Mouse (Mus musculus): ENCODE measurements at regions not wholly inside any gene's neighbourhood (a gene's known extent, or its start where the extent isn't known, plus 50 kb on each side); places are given as distances from the start of the nearest gene placed in this dataset.

DNA sequence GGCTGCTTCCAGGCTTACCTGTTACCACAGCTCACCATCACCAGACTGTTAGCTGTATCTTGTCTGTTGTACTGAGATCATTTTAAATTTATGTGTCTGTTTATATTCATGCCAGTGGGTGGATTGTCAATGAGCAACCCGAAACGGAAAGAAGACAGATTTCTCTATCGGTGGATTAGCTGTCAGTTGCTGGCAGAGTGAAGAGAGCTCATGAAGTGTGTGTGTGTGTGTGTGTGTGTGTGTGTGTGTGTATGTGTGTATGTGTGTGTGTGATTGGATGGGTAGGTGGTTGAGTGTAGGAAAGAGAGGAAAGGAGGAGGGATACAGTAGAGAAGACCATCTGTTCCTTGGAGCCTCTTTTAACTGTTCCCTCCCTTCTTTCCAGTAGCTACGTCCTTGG is 223.3 kb upstream of the Gm10131 start:
- no peak for ATAC-seq (replicated peaks; ENCODE audit: extremely low read depth, insufficient read depth, low FRiP score)
- WGBS, result 78% methylated on average over 4 of the region's 4 CpGs
- Histone ChIP-seq H3K4me3 (ENCODE audit: low read length) (no peak overlapping the region), H3K9me3 (replicated peaks; ENCODE audit: control insufficient read depth, low read length) (no peaks in the 10 kb centered on the region), H3K27ac (ENCODE audit: low read length) (no peak overlapping the region), H3K9ac (ENCODE audit: low read length) (no peak overlapping the region), H3K4me1 (ENCODE audit: control insufficient read depth, insufficient read depth, low read length) (no peaks in the 10 kb centered on the region), H3K27me3 (ENCODE audit: control insufficient read depth, insufficient read depth, low read length) (no peaks in the 10 kb centered on the region), H3K4me2 (ENCODE audit: low read depth, low read length) (no peak overlapping the region), H3K36me3 (ENCODE audit: control insufficient read depth, insufficient read depth) (no peaks in the 10 kb centered on the region)

DNA sequence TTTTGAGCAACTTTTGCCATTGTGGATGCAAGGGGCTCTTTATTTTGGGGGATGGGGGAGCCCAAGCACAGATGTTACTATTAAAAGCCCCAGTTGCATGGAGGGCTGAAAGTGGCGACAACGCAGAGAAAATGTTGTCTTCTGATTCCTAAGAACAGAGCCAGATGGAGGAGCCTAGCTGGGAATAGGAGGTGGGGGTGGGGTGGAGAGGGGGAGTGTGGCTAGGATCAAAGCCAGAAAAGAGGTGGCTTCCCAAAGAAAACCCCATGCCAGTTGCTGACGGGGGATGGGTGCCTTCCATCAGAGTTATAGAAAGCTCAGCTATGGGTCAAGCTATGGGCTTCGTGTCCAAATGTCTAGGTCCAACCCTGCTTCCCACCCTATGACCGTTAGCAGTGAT is 220.1 kb upstream of the Gm10131 start:
- no peak overlapping the region for H3K4me3 ChIP-seq (ENCODE audit: low read length)
- H3K36me3 ChIP-seq (ENCODE audit: control insufficient read depth, insufficient read depth), result no peaks in the 10 kb centered on the region
- H3K4me2 ChIP-seq (ENCODE audit: low read depth, low read length), result no peak overlapping the region
- 43% methylated on average over 5 of the region's 5 CpGs for WGBS
- H3K27me3 ChIP-seq (ENCODE audit: control insufficient read depth, insufficient read depth, low read length), result no peaks in the 10 kb centered on the region; the same call in 1 of the 2 replicates
- H3K27ac ChIP-seq (ENCODE audit: low read length), result no peak overlapping the region
- no peak for ATAC-seq (replicated peaks; ENCODE audit: extremely low read depth, insufficient read depth, low FRiP score)
- no peak overlapping the region for H3K9ac ChIP-seq (ENCODE audit: low read length)
- no peaks in the 10 kb centered on the region for H3K9me3 ChIP-seq (replicated peaks; ENCODE audit: control insufficient read depth, low read length)
- no peaks in the 10 kb centered on the region for H3K4me1 ChIP-seq (ENCODE audit: control insufficient read depth, insufficient read depth, low read length)

- Histone ChIP-seq H3K4me2 (ENCODE audit: low read depth, low read length) (peak overlapping the region; percentile 59), H3K4me3 (ENCODE audit: low read length) (no peak overlapping the region), H3K9me3 (replicated peaks; ENCODE audit: control insufficient read depth, low read length) (no peaks in the 10 kb centered on the region), H3K27me3 (ENCODE audit: control insufficient read depth, insufficient read depth, low read length) (peaks cover 9% of the 10 kb centered on the region; the same call in 1 of the 2 replicates), H3K27ac (ENCODE audit: low read length) (no peak overlapping the region), H3K9ac (ENCODE audit: low read length) (no peak overlapping the region), H3K36me3 (ENCODE audit: control insufficient read depth, insufficient read depth) (no peaks in the 10 kb centered on the region), H3K4me1 (ENCODE audit: control insufficient read depth, insufficient read depth, low read length) (peaks cover 8% of the 10 kb centered on the region)
- no peak for ATAC-seq (replicated peaks; ENCODE audit: extremely low read depth, insufficient read depth, low FRiP score)
- 13% methylated on average over 15 of the region's 15 CpGs for WGBS
Measured at GRCm38 (mm10) chr8:34326614-34326965, 215.1 kb upstream of the Gm10131 start.

DNA sequence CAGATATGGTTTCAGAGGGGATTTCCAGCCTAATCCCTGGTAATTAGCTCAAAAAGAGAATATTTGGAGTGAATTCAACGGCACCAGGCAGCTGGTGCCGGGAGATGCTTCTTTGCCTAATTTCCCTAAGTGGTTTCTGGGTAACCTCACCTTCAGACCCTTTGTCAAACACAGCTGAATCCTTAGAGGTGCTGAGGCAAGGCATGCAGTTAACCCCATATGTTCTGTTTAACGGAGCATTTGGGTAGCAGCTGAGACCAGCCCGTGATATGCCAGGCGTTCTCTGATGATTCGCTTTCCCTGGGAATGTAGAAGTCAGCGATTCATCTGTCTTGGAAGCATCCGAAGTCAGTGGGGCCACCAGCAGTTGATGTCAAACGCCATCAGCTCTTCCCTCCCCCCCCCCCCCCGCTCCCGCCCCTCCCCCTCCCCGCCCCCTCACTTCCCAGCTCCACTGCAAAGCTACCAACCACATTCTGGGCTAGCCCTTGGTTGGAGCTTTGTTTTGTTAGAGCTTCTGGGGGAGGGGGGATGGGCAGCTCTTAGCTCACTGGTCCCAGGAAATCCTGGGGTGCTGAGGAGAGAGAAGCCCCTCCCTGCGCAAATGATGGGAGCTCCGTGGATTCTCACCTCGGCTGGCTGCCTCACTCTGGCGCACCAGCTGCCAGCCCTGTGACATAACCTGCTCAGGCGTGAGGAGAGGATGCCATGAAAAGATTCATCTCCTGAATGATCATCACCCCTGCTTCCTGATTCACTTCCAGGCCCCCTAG is 214.5 kb upstream of the Gm10131 start:
- peak overlapping the region; percentile 21; the same call in 1 of the 2 replicates for H3K4me3 ChIP-seq (ENCODE audit: low read length)
- H3K4me1 ChIP-seq (ENCODE audit: control insufficient read depth, insufficient read depth, low read length), result peaks cover 8% of the 10 kb centered on the region
- 5% methylated on average over 14 of the region's 17 CpGs for WGBS
- no peaks in the 10 kb centered on the region for H3K36me3 ChIP-seq (ENCODE audit: control insufficient read depth, insufficient read depth)
- ATAC-seq (replicated peaks; ENCODE audit: extremely low read depth, insufficient read depth, low FRiP score), result no peak
- H3K9me3 ChIP-seq (replicated peaks; ENCODE audit: control insufficient read depth, low read length), result no peaks in the 10 kb centered on the region
- peaks cover 9% of the 10 kb centered on the region; the same call in 1 of the 2 replicates for H3K27me3 ChIP-seq (ENCODE audit: control insufficient read depth, insufficient read depth, low read length)
- no peak overlapping the region for H3K27ac ChIP-seq (ENCODE audit: low read length)
- H3K4me2 ChIP-seq (ENCODE audit: low read depth, low read length), result peak overlapping the region; percentile 59
- H3K9ac ChIP-seq (ENCODE audit: low read length), result no peak overlapping the region

- Histone ChIP-seq H3K9me3 (replicated peaks; ENCODE audit: control insufficient read depth, low read length) (no peaks in the 10 kb centered on the region), H3K27ac (ENCODE audit: low read length) (no peak overlapping the region), H3K4me3 (ENCODE audit: low read length) (no peak overlapping the region), H3K9ac (ENCODE audit: low read length) (no peak overlapping the region), H3K4me2 (ENCODE audit: low read depth, low read length) (no peak overlapping the region), H3K4me1 (ENCODE audit: control insufficient read depth, insufficient read depth, low read length) (no peaks in the 10 kb centered on the region), H3K36me3 (ENCODE audit: control insufficient read depth, insufficient read depth) (no peaks in the 10 kb centered on the region), H3K27me3 (ENCODE audit: control insufficient read depth, insufficient read depth, low read length) (peaks cover 4% of the 10 kb centered on the region; the same call in 1 of the 2 replicates)
- WGBS, result 63% methylated on average over 6 of the region's 6 CpGs
- no peak for ATAC-seq (replicated peaks; ENCODE audit: extremely low read depth, insufficient read depth, low FRiP score)
Measured at GRCm38 (mm10) chr8:34320158-34320587, 208.6 kb upstream of the Gm10131 start.

- Histone ChIP-seq H3K9ac (ENCODE audit: low read length) (no peak overlapping the region), H3K27ac (ENCODE audit: low read length) (no peak overlapping the region), H3K4me2 (ENCODE audit: low read depth, low read length) (no peak overlapping the region), H3K9me3 (replicated peaks; ENCODE audit: control insufficient read depth, low read length) (no peaks in the 10 kb centered on the region), H3K4me1 (ENCODE audit: control insufficient read depth, insufficient read depth, low read length) (no peaks in the 10 kb centered on the region), H3K27me3 (ENCODE audit: control insufficient read depth, insufficient read depth, low read length) (no peaks in the 10 kb centered on the region), H3K4me3 (ENCODE audit: low read length) (no peak overlapping the region), H3K36me3 (ENCODE audit: control insufficient read depth, insufficient read depth) (no peaks in the 10 kb centered on the region)
- ATAC-seq (replicated peaks; ENCODE audit: extremely low read depth, insufficient read depth, low FRiP score), result no peak
- WGBS, result 85% methylated on average over 5 of the region's 5 CpGs
Measured at GRCm38 (mm10) chr8:34319719-34320118, 208.2 kb upstream of the Gm10131 start.

DNA sequence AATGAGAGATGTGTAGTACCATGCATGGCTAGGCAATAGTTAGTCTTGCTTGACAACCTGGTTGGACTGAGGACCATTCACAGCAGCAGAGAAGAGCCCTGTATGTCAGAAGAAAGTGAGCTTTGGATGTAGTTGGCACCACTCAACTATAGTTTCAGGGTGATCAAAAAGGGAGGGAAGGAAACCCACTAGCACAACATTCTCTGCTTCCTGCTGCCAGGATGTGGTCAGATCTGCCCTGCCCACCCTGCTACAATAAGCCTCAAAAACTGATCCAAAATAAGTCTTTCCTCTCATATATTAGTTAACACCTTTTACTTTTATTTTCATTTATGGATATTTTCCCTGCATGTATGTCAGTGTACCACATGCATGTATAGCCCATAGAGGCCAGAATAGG is 203.7 kb upstream of the Gm10131 start:
- Histone ChIP-seq H3K4me3 (ENCODE audit: low read length) (no peak overlapping the region), H3K4me2 (ENCODE audit: low read depth, low read length) (no peak overlapping the region), H3K9me3 (replicated peaks; ENCODE audit: control insufficient read depth, low read length) (no peaks in the 10 kb centered on the region), H3K9ac (ENCODE audit: low read length) (no peak overlapping the region), H3K27me3 (ENCODE audit: control insufficient read depth, insufficient read depth, low read length) (no peaks in the 10 kb centered on the region), H3K27ac (ENCODE audit: low read length) (no peak overlapping the region), H3K4me1 (ENCODE audit: control insufficient read depth, insufficient read depth, low read length) (no peaks in the 10 kb centered on the region), H3K36me3 (ENCODE audit: control insufficient read depth, insufficient read depth) (no peaks in the 10 kb centered on the region)
- no peak for ATAC-seq (replicated peaks; ENCODE audit: extremely low read depth, insufficient read depth, low FRiP score)

- 52% methylated on average over 7 of the region's 7 CpGs for WGBS
- no peak for ATAC-seq (replicated peaks; ENCODE audit: extremely low read depth, insufficient read depth, low FRiP score)
- H3K9ac ChIP-seq (ENCODE audit: low read length), result no peak overlapping the region
- no peaks in the 10 kb centered on the region for H3K36me3 ChIP-seq (ENCODE audit: control insufficient read depth, insufficient read depth)
- H3K27ac ChIP-seq (ENCODE audit: low read length), result no peak overlapping the region
- no peak overlapping the region for H3K4me3 ChIP-seq (ENCODE audit: low read length)
- H3K4me2 ChIP-seq (ENCODE audit: low read depth, low read length), result no peak overlapping the region
- H3K4me1 ChIP-seq (ENCODE audit: control insufficient read depth, insufficient read depth, low read length), result peaks cover 2% of the 10 kb centered on the region
- peaks cover 4% of the 10 kb centered on the region; the same call in 1 of the 2 replicates for H3K9me3 ChIP-seq (replicated peaks; ENCODE audit: control insufficient read depth, low read length)
- H3K27me3 ChIP-seq (ENCODE audit: control insufficient read depth, insufficient read depth, low read length), result no peaks in the 10 kb centered on the region
Measured at GRCm38 (mm10) chr8:34305542-34306485, 194.3 kb upstream of the Gm10131 start.

DNA sequence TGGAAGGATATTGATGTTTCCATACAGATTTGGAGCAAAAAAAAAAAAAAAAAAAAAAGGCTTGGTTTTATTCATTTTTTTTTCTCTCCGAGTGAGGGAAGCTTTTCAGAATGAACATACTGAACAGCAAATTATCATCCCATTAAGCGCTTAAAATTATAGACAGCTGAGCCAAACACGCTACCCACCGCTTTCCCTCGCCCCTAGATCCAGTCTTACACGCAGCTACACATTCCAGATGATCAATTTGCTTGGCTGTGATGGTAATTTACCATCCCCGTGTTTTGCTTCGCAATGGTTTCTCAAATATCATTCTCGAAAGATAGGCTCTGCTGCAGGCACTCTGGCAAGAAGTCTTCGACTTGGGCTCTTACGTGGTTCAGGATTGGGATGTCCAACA is 192.3 kb upstream of the Gm10131 start:
- no peak for ATAC-seq (replicated peaks; ENCODE audit: extremely low read depth, insufficient read depth, low FRiP score)

More for the DNA sequence above, 192.3 kb upstream of the Gm10131 start:
- Histone ChIP-seq H3K4me3 (ENCODE audit: low read length) (no peak overlapping the region), H3K36me3 (ENCODE audit: control insufficient read depth, insufficient read depth) (no peaks in the 10 kb centered on the region), H3K9me3 (replicated peaks; ENCODE audit: control insufficient read depth, low read length) (peaks cover 4% of the 10 kb centered on the region; the same call in 1 of the 2 replicates), H3K27ac (ENCODE audit: low read length) (no peak overlapping the region), H3K4me1 (ENCODE audit: control insufficient read depth, insufficient read depth, low read length) (peaks cover 10% of the 10 kb centered on the region), H3K4me2 (ENCODE audit: low read depth, low read length) (no peak overlapping the region), H3K27me3 (ENCODE audit: control insufficient read depth, insufficient read depth, low read length) (no peaks in the 10 kb centered on the region), H3K9ac (ENCODE audit: low read length) (no peak overlapping the region)
- WGBS, result 90% methylated on average over 11 of the region's 11 CpGs
